Mouse (Mus musculus) spleen, adult 2 months (tissue): ENCODE measurements around the gene Traf2.
A peak's percentile ranks its signal among the peaks of the same experiment; 100 is the strongest.

Experiments
- CTCF ChIP-seq: fragments of 200-500 bp; IDR thresholded peaks from 2 replicates; pipeline ENCODE4 v1.5.1; 2011; ENCODE audit warnings: mild to moderate bottlenecking, inconsistent platforms; ENCODE audit not compliant: insufficient read depth, insufficient read length, insufficient replicate concordance; ENCODE audit errors: extremely low read depth
- POLR2A ChIP-seq: fragments of 200-500 bp; IDR thresholded peaks from 2 replicates; pipeline ENCODE4 v1.6.1; 2011; ENCODE audit warnings: low read depth, low read length, inconsistent platforms

GRCm38 (mm10) chr2:25509912-25510311, 36.8 kb downstream of the Traf2 start:
- TF ChIP-seq POLR2A (no peak), CTCF (peak; percentile 36; the same call in 1 of the 2 replicates)
